Mouse (Mus musculus) left cerebral cortex, postnatal 36 days (tissue): ENCODE measurements around the gene Hoxa7. TPM values are rescaled to one million over a fixed set of nuclear protein-coding genes. Genes with fewer than 3 reads are reported as not detected.

ENCODE experiments used
- DNase-seq, 2 experiments: peaks; one replicate each; pipeline ENCODE4 v3.0.0; 2021 to 2022; ENCODE audit warnings: low spot score in 2 of 2, mixed read lengths in 1 of 2
- intact Hi-C: fragments of 180-260 bp; cut with DNase I; formaldehyde crosslinking; loops from one replicate; pipeline ENCODE4 v1.15.1; 2025
- total RNA-seq, 2 experiments: library from RNA; stranded (reverse); gene quantifications; 2 replicates each; pipeline ENCODE4 v1.2.3; 2021

Gene Hoxa7
- total RNA-seq, 2 experiments from 2014 or later = not detected

DNA sequence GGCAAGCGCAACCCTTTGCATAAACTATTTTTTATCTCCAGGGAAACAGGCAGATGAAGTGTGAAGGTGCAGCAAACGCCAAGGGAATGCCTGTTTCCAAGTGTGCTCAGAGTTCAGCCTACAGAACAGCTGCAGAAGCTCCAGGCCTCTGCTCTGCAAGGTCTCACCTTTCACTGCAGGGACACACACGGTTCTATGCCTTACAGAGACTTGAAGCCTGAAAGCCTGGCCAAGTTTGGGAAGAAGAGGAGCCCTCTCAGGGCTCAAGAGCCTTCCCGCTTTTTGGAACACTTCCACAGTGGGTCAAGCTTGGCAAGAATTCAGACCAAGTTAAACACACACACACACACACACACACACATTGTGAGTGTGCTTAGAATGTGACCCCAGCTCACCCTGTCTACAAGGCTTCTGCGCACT, 32.5 kb downstream of the Hoxa7 start:
- intact Hi-C loops = no loop called here
- DNase-seq = no peak

DNA sequence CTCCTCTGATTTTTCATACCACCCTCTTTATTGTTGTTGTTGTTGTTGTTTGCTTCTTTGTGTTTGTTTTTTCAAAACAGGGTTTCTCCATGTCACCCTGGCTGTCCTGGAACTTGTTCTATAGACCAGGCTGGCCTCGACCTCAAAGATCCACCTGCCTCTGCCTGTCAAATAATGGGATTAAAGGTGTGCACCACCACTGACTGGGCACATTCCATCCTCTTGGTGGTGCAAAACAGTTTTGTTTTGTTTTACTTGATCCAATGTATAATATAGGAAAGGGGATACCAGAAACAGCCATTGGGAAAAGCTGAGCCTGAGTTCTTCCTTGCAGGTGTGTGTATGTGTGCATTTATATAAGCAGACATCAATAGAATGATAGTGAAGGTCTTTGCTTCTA, 35.2 kb downstream of the Hoxa7 start:
- DNase-seq = no peak
- intact Hi-C loops = no loop called here

DNA sequence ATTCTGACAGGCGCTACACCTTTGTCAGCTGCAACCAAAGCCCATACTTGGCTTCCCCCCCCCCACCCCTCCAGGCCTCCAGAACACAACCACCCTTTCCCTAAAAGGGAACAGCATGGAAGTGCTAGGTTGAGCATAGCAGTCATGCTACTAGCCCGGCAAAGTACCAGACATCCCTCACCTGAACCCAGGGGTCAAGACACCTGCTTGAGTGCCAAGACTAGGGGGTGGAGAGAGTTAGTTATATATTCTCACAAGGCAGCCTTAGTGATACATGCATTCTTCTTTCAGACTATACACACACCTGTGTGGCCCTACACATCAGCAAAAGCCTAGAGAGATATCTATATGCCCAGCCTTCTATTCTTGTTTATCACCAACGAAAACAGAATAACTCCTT, 35.8 kb downstream of the Hoxa7 start:
- no peak for DNase-seq
- intact Hi-C loops = no loop called here

DNA sequence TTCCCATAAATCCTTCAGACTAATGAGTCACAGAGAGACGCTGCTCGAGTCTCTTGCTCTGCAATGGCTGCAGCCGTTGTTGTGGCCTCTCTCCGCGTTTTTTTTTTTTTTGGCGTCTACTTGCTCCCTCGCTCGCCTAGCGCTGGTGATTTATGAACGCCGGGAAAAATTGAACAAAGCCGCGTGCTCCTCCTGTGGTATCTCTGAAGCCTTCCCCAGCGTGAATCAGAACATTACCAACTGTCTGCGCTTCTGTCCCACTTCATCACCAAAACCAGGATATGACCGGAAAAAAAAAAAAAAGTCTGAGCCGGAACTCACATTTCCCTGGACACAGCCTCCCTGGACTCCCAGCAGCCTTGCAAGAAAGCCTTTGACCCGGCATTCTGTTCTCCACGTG, 36.4 kb downstream of the Hoxa7 start:
- DNase-seq = no peak
- intact Hi-C loops = no loop called here

DNA sequence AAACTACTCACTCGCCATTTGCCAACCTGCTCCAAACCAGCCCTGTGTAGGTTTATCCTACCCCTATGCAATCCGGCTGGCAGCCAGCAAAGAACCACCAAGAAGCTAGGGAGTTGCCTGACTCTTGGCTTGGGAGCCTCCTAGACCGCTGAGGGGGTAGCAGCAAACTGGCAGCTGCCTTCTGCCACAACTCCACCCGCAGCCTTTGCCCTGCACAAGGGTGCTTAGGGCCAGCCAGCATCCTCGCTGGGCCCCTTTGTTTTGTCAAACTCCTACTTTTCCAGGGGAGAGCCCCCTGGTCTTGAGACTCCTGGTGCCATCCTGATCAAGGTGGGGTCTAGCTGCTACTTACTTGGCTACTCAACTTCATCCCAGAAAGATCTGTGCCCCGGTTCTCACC, 37.0 kb downstream of the Hoxa7 start:
- no peak for DNase-seq
- intact Hi-C loops = no loop called here

DNA sequence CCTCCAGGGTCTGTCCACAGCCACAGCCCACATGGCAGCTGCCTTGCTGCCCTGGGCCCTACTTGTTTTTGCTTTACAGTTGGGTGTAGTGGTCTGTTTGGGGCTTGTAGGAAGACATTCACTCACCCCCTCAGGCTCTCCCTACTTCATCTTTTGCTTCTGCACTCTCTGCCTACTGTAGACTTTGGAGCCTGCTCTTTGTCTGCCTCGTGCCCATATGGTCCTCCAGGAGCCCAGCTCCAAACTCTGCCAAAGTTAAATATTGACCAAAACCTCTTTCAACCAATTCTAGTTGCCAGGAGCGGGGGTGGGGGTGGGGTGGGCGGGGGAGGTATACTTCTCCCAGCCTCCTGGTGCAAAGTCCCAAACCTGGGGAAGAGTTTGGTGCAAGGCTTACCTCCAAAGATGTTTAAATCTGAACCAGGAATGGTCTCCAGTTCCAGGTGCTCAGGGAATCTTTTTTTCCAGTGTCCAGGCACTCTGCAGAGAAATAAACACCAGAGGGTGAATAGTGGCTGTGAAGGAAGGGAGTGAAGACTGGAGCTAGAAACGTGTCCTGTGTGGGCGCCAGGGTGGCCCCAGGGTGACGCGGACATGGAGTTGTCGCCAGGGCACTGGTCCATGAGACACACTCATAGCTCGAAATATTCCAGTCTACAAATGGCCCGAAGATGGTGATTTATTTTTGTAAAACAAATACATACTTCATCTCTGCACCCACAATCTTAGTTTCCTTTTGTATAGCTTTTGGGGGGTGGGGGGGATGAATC, 38.2 kb downstream of the Hoxa7 start:
- intact Hi-C loops = no loop called here
- DNase-seq = no peak

DNA sequence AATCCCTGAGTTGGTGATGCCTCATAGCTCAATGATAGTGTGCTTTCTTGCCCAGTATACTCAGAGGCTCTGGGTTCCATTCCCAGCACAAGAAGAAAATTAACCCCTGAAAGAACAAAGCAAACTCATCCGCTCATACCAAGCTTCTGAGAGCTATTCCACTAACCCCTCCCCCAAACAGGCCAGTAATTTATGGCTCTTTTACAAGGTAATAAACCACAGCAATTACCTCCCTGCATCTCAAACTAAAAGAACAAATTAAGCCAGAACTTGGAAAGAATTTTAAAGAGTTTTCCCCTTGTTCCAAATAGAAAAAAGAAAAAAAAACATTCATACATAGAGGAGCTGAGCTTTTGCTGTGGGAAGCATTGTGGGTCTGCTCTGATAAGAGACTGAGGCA, 38.9 kb downstream of the Hoxa7 start:
- intact Hi-C loops = no loop called here
- DNase-seq = no peak

DNA sequence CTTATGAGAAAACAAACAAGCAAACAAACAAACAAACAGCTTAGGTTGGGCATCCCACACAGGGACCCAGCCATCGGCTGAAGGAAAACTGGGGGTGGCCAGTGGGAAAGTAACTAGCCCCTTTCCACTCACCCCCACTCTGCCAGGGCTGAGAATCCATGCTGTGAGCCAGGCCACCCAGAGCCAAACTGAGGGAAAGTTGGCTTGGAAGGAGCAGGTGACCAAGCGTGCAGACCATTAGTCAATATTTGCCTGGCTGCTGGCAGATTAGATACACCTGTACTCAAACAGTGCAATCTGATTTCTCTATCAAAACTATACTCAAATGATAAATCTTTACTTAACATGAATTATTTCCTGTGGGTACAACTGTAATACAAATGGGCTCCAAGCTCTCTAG, 39.6 kb downstream of the Hoxa7 start:
- intact Hi-C loops = no loop called here

DNA sequence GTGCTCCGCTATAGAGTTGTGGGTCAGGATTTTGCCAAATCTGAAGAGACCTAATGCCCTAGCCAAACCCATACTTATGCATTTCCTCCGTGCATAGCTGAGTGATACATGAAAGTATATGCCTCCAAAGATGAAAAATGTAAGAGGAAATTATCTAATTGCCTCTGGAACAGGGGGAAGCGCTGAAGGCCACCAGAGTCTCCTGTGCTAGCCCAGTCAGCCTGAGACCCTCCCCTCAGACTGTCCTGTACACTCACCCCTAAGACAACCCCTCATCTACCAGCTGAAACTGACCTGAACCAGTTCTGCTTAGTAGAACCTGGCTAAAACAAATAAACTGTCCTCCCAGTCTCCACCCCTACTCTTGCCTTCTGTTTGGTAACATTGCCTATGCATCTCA, 40.9 kb downstream of the Hoxa7 start:
- DNase-seq = no peak
- intact Hi-C loops = no loop called here

More for the DNA sequence above, 39.6 kb downstream of the Hoxa7 start:
- no peak for DNase-seq

DNA sequence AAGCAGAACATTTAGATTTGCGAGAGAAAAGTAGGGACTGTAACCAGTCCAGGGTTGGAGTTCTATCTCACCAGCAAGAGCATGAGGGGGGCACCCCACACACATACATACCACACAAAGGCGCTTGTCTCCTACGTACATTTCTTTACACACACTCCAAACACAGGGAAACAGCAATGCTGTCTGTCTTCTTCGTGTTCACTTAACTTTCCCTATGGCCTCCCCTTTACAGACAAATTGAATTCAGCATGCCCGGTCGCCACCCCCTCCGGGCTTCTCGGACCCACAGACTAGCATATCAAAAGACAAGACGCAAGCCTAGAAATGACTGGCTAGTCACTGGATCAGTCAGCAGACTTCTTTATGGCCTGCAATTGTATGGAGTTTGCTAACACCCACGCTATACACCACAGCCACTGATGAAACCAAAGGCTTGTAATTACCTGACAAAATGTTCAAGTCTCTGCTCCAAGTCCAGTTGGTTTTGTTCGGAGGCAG, 41.4 kb downstream of the Hoxa7 start:
- DNase-seq = no peak

DNA sequence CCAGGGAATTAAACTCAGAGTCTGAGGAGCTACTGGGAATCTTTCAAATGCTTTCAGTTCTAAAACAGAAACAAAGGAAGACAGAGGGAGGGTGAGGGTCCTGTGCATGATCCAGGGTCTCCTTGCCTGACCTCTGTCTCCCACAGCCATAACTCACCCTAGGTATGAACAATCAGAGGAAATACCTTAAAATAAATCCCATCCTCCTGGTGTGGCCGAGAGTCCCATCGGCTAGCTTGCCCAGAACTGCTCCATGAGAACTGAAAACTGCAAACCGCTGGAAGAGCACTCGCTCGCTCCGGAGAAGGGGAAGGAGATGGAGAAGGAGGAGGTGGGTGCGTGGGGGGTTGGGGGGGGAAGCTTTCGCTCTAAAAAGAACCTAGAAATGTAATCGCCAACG, 42.0 kb downstream of the Hoxa7 start:
- intact Hi-C loops = no loop called here
- DNase-seq = no peak

More for the DNA sequence above, 41.4 kb downstream of the Hoxa7 start:
- intact Hi-C loops = no loop called here

DNA sequence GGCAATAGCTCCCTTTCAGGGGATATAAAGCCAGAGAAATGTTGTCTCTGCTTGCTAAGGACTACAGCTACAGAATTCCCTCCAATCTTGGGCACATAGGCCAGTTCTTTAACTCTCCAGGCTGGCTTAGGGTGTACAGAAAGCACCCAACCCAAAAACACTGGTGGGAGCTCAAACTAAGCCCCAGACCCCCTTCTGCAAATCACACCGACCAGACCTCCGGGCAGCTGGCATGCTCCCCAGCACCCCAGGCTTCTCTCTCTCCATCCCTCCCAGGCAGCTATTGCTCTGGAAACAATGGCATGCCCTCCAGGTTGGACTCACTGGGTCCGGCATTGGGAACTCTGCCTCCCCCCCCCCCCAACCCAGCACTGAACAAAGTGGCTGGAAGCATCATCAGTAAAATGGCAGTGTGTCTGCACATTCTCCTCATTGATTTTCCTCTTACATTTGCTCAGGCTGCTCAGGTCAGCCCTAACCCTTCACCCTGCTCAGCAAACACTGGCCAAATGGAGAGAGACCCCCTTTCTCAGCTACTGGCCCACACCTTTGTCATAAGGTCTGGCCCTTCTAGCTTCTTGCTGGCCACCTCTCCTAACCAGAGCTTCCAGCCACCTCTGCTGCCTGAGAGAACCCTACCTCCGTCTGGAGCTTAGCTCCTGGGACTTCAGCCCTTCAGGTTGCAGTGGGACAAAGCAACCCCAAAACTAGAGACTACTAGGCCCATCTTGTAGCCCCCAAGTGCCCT, 42.6 kb downstream of the Hoxa7 start:
- intact Hi-C loops = no loop called here
- DNase-seq = no peak

DNA sequence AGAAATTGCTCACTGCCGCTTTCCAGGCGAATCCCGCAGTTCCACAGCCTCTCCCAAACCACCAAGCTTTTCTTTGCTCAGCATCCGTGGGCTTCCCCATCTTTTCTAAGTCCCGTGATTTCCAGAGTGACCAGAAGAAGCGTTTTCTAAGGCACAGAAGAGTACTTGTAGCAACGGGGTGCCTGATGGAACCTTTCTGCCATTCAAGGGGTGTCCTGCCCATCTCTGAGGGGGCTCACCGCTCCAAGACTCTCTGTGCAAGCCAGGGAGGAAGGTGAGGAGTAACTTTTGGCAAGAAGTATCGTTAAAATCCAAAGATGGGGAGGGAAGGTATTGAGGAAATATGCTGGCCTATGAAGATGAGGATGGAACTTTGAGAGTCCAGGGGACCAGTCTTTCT, 43.8 kb downstream of the Hoxa7 start:
- intact Hi-C loops = no loop called here
- DNase-seq = no peak

DNA sequence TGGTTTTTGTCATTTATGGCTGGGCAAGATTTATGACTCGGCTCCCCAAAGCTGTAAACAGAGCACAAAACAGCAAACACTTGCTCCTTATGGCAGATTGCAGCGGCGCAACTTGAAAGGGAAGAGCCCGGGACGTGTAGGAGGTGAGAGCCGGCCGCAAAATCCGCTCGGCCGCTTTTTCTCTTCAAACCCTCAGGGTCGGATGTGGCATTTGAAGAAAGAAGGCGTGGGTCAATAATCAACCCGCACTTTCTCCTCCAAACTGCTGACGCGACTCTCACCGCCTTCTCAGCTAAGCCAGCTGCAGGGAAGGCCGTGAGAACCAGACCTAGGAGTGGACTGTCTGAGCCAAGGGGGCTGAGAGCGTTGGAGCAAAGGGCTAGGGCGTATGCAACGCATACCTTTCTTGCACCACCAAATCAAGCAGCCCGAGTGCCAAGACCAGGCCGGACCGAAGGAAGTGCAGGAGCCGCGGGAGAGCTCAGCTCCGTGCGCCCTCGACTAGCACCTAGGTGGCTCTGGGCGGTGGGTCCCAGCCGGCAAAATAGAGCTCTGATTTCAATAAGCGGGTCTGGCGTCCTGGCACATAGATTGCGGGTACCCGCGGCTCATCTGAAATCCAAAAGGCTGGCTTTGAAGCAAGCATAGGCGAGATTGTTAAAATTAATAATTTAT, 44.5 kb downstream of the Hoxa7 start, which contains the start of gene 5730596B20Rik:
Gene 5730596B20Rik (plus strand): TSS at position 438 of the 675 bp plus-strand sequence.
- intact Hi-C loops = no loop called here
- no peak for DNase-seq

DNA sequence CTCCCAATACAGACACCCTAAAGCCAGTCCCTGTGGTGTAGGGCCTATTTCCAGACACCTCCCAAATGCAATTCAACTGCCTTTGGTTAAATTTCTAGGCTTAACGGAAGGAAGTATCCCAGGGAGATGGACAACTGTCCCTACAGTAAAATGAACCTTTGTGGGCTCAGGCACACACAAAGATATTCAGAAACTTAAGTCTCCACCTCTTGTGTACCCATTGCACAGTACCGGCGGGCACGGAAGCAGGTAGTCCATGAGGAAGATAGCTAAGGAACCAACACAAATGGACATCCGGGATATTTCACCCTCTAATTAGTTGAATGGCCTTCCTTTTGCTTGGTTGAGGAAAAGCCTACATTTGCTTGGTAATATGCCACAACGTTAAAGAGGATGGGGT, 45.3 kb downstream of the Hoxa7 start:
- no peak for DNase-seq
- intact Hi-C loops = no loop called here

DNA sequence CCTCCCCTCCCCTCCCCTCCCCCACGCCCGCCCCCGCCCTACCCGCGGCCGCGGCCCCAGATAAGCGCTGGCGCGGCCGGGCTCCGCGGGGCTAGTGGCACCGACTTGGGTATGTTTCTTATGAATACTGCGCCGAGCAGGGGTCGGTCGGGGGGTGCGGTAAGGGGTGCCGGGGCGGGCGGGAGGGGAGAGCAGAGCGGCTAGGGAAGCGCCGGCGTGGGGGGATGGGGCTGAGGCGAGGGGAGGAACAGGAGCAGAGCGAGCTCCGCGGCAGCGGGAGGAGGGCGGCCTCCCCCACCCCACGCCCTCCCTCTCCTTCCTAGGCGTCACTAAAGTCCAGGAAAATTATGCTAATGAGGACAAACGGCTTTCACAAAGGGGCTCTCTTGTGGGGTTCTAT, 45.8 kb downstream of the Hoxa7 start:
- intact Hi-C loops = no loop called here
- DNase-seq = no peak

DNA sequence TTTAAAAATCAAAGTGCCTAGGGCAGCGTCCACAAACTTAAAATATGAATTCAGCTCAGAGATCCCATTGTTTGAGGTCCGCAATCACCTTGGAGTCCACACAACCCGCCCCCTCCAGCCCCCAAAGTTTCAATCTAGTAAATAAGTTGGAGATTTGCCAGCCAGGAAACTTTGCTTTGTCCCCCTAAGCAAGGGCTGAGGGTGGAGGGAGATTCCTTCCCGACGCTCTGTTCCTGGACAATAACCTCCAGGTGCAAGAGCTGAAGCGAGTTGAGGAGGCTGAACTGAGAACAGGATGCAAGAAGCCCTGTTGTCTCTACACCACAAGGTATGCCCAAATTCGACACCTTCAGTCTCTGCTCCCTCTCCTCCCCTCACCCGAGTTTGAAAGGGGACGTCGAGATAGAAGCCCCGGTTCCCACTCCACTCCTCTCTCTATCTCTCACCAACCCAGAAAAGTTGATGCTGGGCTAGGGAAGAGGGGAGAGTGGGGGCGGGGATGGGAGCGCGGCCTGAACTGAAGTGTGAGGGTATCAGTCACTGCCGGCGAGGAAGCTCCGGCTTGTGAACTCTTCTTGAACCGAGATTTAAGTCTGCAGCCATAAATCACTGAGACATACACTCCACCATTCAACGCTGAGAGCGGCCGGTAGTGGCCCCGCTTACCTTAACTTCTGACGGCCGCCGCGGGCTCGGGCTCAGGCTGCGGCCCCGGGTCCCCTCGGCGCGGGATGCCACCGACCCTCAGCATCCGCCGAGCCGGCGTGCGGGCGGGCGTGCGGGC, 46.5 kb downstream of the Hoxa7 start:
- intact Hi-C loops = no loop called here
- DNase-seq = no peak

DNA sequence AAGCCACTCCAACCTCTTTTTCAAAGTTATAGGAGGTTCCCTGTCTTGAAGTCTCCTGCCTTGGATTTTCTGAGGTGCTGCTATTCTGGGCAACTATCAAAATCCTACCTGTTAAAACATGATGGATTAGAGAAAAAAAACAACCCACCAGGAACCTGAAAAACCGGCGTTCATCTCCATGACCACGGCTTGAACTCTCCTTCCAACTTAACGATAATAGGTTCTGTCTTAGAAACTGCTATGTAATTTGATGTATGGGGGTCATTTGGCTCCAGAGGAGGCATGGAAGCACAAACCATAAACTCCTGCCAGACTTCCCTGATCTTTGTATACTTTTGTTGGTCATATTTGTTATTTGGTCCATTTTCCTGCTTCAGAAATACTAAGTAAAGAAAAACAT, 48.0 kb downstream of the Hoxa7 start:
- DNase-seq = no peak
- intact Hi-C loops = no loop called here

DNA sequence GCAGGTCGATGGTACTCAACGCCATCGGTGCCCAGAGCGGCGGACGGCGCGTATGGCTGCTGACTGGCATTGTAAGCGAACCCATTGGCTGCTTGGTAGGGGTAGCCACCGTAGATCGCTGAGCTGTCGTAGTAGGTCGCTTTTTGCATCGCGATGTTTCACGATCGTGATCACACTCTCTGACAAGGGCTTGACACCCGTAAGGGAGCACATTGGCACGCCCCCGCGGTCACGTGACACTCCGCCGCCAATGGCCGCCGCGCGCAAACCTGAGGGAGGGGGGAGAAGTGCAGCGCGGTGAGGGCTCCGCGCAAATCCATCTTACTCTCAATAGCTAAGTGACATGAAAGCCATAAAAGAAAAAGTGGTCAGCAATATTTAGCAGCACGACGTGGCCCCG, 49.2 kb downstream of the Hoxa7 start:
- intact Hi-C loops = no loop called here
- no peak for DNase-seq

DNA sequence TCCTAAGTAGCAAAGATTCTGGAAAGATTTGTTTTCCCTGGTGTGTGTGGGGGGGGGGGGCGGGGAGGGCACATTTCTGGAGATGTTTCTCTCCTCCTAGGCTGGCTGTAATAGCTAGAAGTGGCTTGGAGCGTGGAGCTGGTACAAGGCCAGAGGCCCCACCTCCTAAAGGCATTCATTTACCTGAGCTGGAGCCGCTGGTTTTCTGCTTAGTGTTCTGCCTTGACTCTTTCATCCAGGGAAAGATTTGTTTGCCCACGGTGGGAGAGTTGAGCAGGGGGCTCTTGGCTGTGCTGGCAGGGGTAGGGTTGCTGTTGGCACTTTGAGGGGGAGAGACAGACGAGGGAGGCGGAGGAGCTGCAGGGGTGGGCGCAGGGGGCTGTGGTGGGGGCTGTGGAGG, 49.7 kb downstream of the Hoxa7 start:
- intact Hi-C loops = no loop called here
- DNase-seq = no peak
